Mouse (Mus musculus): ENCODE results near the gene Chd9. TPM values are rescaled to one million over a fixed set of nuclear protein-coding genes. Genes with fewer than 3 reads are reported as not detected.

The Chd9 gene
- polyA plus RNA-seq, 1 experiment: 2,387 TPM

DNA sequence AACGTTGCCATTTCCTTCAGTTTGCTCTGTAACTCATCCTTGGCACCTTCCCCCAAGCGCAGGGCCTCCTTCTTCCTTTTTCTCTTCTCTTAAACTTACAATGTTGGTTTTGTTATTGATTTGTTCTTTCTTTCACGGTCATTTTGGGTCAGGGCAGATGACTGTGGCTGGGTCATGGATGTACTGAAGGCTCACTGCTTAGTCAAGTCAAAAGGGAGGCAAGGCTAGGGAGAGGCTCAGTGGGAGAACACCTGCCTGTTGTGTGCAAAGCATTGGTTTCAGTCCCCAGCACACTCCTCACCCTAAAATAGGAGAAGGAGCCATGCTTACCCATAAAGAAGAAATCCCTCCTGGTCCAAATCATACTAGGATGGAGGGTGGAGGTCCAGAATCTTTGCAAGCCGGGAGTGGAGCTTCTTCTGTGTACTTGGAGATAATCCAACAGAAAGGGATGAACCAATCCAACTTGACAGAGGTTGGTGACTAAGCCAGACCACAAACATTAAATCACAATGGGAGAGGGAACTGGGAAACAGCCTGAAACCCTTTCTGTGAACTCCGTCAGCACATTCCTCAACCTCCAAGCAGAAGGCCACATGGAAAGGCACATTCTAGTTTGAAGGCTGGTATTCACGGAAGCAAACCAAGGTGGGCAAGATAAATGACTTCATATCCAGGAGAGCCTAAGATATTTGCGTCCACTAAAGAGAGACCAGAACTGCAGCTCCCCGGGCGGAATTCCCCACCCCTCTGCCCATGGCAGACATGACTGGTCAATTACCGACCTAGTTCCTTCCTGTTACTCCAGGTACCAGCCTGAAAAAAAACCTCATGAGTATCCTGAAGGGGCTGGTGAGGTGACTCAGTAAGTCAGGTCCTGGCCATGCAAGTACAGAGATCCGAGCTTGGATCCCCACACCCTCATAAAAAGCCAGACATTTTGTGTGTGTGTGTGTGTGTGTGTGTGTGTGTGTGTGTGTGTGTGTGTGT, 11.9 kb downstream of the Chd9 start:
- DNase-seq (ENCODE audit: low read depth): no peak

DNA sequence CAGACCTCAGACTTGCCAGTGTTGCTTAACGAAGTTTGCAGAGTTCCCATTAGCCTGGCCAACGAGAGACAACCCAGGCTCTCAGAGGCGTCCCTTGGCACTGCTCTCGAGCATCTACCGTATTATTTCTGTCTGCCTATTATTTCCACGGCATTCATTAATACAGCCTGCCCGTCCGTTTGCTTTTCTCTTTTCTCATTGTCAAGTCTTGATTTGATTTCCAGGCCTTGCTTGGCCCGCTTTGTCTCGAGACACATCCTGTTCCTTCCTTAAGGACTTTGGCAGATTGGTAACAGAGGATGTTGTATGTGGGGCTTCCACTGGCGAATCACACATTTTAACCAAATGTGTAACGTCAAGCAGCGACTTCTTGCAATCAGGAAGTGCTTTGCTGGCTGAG, 13.2 kb downstream of the Chd9 start:
- DNase-seq (ENCODE audit: low read depth): no peak

DNA sequence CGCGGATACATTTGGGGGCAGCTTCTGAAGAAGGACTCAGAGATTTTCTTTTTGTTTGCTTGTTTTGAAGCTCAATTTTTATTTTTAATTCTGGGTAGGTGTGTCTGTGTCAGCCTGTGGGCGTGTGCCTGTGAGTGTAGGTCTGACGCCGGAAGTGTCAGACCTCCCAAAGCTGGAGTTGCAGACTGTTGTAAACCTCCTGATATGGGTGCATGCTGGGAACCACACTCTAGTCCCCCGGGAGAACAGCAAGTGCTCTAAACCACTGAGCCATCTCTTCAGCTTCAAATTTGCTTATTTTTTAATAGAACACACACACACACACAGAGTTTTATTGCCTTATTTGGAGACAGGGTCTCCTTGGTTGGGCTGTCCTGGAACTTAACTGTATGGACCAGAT, 15.0 kb downstream of the Chd9 start:
- no peak for DNase-seq (ENCODE audit: low read depth)

DNA sequence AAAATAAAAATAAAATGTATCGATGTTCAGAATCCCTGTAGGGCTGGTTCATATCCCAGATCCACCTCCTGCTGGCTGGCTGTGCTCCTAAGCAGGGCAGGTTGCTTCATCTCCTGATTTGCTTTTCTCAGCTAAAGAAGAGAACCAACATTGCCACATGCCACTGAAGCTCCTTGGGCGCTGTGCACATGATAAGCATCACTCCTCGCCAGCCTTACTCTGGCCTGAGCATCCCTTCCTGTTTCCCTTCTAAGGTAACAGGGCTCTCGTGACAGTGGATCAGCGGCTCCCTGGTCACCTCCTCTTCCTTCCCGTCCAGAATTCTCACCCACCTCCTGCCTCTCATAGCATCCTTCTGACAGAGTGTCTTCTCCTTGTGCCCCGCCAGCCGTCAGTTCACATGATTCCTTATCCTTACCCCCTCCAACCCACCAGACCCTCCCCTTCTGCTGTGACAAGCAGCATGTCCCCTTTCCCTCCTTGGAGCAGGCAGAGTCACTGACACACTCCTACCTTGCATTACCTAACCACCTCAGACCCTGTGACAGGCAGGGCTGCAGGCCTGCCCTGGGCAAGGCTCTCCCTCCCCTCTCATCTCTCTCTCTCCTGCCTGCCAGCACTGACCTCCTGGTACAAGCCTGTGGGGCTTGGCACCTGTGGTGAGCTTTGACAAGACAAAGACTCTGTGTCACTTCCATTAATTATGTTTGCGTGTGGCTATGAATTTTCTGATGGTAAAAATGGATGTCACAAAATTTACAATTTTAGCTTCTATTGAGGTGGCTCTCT, 16.2 kb downstream of the Chd9 start:
- no peak for DNase-seq (ENCODE audit: low read depth)

GRCm38 (mm10) chr8:90847980-90848379, 19.8 kb downstream of the Chd9 start:
- no peak for DNase-seq (ENCODE audit: low read depth)

DNA sequence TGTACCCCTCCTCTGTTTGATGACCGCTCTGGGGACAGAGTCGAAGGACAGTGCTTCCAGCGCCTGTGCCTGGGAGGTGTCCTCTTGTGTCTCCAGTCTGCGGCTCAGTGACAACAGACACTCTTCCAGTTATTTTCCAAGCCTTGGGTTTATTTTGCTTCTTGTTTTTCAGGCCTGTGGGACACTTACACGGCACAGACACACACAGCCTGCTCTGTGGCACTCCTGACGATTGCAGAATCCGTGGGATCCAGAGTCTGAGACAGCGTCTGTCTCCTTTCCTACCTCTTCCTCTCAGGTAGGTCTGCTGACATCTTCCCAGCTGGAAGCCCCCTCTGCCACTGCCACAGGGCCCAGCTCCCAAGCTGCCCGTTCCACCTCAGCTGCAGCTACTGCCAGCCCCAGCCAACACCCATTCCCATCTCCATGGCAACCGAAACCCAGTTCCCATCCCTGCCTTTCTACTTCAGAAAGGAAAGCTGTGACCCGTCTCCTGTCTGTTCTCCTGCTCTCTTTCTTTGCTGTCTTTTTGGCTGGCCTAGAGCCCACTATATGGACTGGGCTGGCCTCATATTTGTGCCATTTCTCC, 21.4 kb downstream of the Chd9 start:
- DNase-seq (ENCODE audit: low read depth): no peak

DNA sequence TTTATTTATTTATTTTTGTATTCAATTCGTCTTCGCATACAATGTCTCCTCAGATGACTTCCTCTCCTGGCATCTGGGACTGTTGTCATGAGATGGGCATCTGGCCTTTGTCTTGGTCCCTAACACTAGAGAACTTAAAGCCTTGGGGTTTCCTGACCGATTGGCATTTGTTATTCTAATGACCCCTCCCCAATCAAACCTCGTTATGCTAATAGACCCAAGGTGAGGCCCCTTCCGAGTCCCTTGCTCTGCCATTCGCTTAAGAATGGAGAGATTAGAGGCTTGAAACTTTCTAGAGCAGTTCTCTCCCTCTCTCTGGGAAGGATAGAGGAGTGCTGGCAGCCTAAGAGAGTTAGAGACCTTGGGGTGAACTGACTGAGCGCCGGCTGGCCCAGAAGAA, 23.4 kb downstream of the Chd9 start:
- DNase-seq (ENCODE audit: low read depth): no peak

- no peak for DNase-seq (ENCODE audit: low read depth)
Observed at GRCm38 (mm10) chr8:90853971-90854670, 26.0 kb downstream of the Chd9 start.

DNA sequence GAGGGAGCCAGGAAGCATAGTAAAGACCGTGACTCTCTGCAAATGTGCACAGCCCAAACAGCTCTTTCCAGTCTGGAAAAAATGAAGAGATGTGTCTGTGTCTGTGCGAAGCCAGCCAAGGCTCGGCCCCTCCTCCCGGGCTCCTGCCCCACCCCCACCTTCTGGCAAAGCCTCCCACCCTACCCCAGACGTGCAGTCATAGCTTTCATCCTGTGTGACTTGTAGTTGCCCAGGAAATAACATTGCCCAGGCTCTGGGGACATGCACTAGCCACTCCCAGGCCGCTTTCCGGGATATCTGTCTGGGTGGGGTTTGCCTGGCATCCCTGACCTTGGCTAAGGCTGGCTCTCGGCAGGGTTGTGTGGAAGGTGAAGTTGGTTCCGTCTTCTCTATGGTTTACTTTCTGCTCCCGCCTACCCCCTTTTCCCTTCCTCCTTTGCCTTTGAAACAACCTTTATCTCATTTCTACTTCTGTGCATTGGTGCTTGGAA, 26.6 kb downstream of the Chd9 start:
- DNase-seq (ENCODE audit: low read depth): no peak

GRCm38 (mm10) chr8:90856171-90856570, 28.0 kb downstream of the Chd9 start:
- no peak for DNase-seq (ENCODE audit: low read depth)

DNA sequence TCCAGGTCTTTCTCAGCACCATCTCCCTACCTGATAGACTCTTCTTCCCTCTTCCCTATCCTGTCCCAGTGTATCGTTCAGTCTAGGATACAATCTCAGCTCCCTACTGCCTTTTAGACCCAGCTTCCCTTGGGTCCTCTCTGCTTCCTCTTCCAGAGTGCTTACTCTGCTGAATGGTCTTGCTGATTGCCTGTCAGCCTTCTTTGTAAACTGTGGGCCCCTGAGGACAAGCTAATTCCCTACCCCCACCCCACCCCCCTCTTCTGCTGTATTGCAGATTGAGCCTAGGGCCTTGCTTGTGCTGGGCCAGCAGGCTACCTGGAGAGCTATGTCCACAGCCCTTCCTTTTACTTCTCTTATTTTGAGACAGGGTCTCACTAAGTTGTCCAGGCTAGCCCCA, 28.8 kb downstream of the Chd9 start:
- DNase-seq (ENCODE audit: low read depth): no peak

- DNase-seq (ENCODE audit: low read depth): no peak
Observed at GRCm38 (mm10) chr8:90858071-90858470, 29.9 kb downstream of the Chd9 start.

DNA sequence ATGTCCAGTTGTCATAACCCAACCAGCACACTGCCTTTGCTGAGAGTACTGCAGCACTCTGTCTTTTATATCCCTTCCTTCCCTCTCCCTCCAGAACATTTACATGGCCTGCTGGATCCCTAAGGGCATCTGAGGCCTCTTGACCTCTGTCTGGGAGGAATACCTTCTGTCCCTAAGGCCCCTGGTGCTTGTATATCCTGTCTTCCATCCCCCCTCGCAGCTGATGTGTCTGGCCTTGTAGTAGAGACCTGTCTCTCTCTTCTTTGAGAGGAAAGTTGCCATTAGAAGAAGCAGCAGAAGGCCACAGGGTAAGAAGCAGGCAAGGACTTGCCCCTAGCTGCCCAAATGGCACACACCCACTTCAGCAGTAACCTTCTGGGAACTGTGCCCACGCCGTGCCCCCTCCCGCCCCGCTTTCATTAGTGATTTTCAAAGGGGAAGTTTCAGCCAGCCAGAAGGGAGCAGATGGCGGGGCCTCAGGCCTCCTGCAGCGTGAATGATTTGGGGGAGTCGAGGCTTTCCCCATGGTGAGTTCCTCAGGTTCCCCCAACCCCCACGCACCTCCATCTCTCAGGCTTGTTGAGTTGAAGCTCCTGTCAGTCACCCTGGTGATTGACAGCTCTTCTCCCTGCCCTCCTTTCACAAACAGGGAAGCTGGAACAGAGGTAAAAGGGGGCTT, 33.3 kb downstream of the Chd9 start:
- no peak for DNase-seq (ENCODE audit: low read depth)

DNA sequence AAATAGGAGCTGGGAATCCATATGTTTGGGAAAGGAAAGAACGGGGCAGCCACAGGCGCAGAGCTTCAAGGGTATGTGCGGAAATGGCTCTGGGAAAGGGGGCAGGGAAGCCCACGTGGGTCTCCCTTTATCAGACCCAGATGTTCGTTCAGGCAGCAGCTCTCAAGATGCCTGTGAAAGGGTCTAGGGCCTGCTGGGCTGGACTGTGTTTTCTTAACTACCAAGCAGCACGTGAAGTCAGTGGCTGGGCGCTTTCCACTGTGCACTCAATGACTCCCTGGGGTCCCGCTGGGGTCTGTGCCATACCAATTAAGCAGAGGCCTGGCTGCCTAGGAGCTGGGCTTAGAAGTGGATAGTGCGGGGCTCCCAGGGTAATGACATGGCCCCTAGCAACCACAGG, 33.9 kb downstream of the Chd9 start:
- DNase-seq (ENCODE audit: low read depth): no peak

DNA sequence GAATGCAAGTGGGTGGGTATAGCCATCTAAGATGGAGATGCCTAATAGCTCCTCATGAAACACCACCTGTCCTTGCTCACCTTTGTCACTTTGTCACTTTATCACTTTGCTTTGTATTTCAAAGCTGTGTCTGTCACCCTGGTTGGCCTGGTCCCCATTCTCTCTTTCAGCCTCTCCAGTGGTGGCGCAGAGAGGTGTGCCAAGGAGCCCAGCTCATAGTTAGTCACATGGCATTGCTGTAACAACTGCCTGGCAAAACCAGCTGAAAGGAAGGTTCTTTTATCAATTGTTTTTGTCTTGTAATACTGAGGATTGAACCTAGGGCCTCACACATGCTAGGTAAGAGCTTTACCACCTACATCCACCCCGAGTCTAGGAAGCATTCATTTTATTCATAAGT, 38.9 kb downstream of the Chd9 start:
- no peak for DNase-seq (ENCODE audit: low read depth)

DNA sequence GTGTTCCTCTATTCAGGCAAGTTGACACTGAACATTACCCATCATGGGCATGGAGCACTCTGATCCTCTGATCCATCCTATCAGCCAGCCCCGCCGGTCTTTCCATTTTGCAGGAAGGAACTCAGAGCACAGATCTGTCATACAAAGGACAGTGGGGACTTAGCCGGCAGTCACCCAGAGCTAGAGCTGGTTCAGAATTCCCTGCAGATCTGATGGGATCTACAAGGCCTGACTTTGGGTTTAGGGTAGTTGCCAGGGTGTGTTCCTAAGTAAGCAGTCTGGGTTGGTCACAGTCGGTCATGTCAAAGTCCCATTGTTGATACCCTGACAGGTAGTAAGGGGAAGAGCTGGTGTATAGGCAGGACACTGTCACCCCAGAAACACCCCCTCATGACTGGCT, 39.8 kb downstream of the Chd9 start:
- DNase-seq (ENCODE audit: low read depth): no peak

GRCm38 (mm10) chr8:90868334-90868733, 40.2 kb downstream of the Chd9 start:
- no peak for DNase-seq (ENCODE audit: low read depth)

- DNase-seq (ENCODE audit: low read depth): no peak
Observed at GRCm38 (mm10) chr8:90869071-90869919, 41.1 kb downstream of the Chd9 start.

DNA sequence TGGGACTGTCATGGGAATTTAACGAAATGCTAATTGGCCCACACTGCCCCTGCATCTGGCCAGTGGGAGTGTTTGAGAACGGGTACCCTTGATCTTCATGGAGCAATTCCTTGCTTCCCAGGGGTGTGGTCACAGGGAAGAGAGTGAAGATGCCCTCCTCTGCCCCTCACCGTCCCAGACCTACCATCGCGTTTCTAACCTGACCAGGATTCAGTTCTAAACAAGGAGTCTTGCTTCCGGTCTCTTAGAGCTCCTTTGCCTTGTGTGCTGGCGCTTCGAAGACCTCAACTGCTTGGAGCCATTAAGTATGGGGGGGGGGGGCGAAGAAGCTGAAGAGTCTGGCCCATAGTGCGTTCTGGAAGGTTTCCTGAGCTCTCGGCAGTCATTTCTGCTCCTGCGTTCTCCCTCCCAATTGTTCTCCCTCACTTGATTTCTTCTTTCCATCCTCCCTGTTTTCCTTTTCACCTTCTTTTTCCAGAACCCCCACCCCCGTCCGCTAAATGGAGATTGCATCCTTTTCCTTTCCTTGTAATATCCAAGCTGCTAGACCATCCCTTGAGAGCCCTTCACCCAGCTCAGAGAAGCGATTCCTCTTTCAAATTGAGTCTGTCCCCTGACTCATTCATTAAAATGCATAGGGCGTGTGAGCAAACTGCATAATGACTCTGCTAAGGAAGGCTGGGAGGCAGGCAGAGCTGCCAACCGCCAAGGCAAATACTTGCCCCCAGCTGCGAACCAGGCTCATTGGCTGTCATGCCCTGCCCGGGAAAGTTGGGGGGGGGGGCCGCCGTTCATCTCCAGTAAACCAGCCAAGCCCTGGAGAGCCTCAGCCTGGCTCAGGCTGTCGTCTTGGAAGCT, 42.0 kb downstream of the Chd9 start:
- no peak for DNase-seq (ENCODE audit: low read depth)

Data from gonadal fat pad, adult 2 months (tissue).